Mouse (Mus musculus) cortical plate, adult 2 months (tissue): Measurements from ENCODE around the gene Zar1l.

ENCODE experiments used
- CTCF ChIP-seq: fragments of 200-500 bp; IDR thresholded peaks from 2 replicates; pipeline ENCODE4 v1.5.1; 2011; ENCODE audit warnings: mild to moderate bottlenecking, control low read depth, low read length; ENCODE audit not compliant: insufficient read depth; ENCODE audit errors: extremely low read depth
- POLR2A ChIP-seq: fragments of 200-500 bp; IDR thresholded peaks from 2 replicates; pipeline ENCODE4 v1.6.1; 2011; ENCODE audit warnings: mild to moderate bottlenecking, low read length, control low read depth; ENCODE audit not compliant: insufficient read depth; ENCODE audit errors: extremely low read depth

GRCm38 (mm10) chr5:150566971-150567370 is 49.0 kb upstream of the Zar1l start:
- no peak for TF ChIP-seq CTCF
- TF ChIP-seq POLR2A = no peak
